Mouse (Mus musculus) intestine, embryonic 14.5 days (tissue): ENCODE data around the gene Fbxw21. TPM values are rescaled to one million over a fixed set of nuclear protein-coding genes. Genes with fewer than 3 reads are reported as not detected.

Source experiments
- ATAC-seq: fragments of 200-750 bp; cut with Nextera tagmentation; replicated peaks from 2 replicates; pipeline ENCODE4 v1.8.0; 2017; ENCODE audit warnings: low read depth, moderate number of reproducible peaks, moderate TSS enrichment, moderate library complexity; ENCODE audit not compliant: low FRiP score, low TSS enrichment
- DNase-seq: peaks from one replicate; pipeline ENCODE4 v3.0.0-alpha.2; 2018; ENCODE audit warnings: low spot score
- H3K27ac ChIP-seq: fragments of 300-500 bp; sonication (generic); 2 replicates; pipeline ENCODE4 v1.5.1; 2014; ENCODE audit warnings: low read depth, mild to moderate bottlenecking, control low read depth
- H3K27me3 ChIP-seq: fragments of 300-500 bp; sonication (generic); replicated peaks from 2 replicates; pipeline ENCODE4 v1.6.1; 2014; ENCODE audit warnings: low read length, control low read depth; ENCODE audit not compliant: control insufficient read depth, insufficient read depth
- H3K36me3 ChIP-seq: fragments of 300-500 bp; sonication (generic); 2 replicates; pipeline ENCODE4 v1.6.1; 2014; ENCODE audit warnings: low read length, control low read depth; ENCODE audit not compliant: control insufficient read depth, insufficient read depth
- H3K4me1 ChIP-seq: fragments of 300-500 bp; sonication (generic); replicated peaks from 2 replicates; pipeline ENCODE4 v1.6.1; 2014; ENCODE audit warnings: low read length, control low read depth, mixed read lengths; ENCODE audit not compliant: control insufficient read depth, insufficient read depth
- H3K4me2 ChIP-seq: fragments of 300-500 bp; sonication (generic); 2 replicates; pipeline ENCODE4 v1.6.1; 2014; ENCODE audit warnings: low read length
- H3K4me3 ChIP-seq: fragments of 300-500 bp; sonication (generic); 2 replicates; pipeline ENCODE4 v1.5.1; 2014; ENCODE audit warnings: low read depth, low read length, control low read depth, mixed read lengths
- H3K9ac ChIP-seq: fragments of 300-500 bp; sonication (generic); 2 replicates; pipeline ENCODE4 v1.6.1; 2014; ENCODE audit warnings: mild to moderate bottlenecking, low read length
- H3K9me3 ChIP-seq: fragments of 300-500 bp; sonication (generic); 2 replicates; pipeline ENCODE4 v1.6.1; 2016; ENCODE audit warnings: low read length, control low read depth; ENCODE audit not compliant: control insufficient read depth
- WGBS: fragments of 180-500 bp; shearing (Covaris S2); extraction: QIAGEN DNeasy Blood & Tissue Kit; methylation state at CpG from one replicate; pipeline ENCODE4 v1.1.7; 2014; 5-methylcytosine and 5-hydroxymethylcytosine counted together
- polyA plus RNA-seq: library from polyadenylated mRNA; unstranded; fragments of >200 nt; fragmentation: Nextera tagmentation; extraction: Ambion mirVana; gene quantifications from 2 replicates; pipeline ENCODE4 v1.2.1, GENCODE M21; 2014

Gene Fbxw21
- polyA plus RNA-seq, 1 experiment from 2014 or later, result not detected

DNA sequence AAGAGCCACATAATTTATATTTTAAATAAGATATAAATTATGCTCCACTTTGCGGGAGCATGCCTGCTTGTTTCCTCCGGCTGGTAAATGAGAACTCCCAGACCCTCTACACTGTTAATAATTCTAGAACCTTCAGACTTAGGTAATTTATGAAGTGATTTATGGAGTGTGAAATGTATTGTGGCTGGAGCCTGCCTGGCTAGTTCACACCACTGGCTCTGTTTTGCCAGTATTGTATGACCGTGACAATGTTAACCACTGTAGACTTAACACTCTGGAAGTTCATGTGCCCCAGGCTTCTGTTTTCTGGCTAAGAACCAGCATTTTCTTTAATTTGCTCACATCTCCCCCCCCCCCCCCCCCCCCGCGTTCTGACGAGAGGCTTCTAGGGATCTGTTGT lies 54.5 kb downstream of the Fbxw21 start:
- Histone ChIP-seq H3K27ac (no peak overlapping the region), H3K4me3 (no peak overlapping the region), H3K27me3 (no peaks in the 10 kb centered on the region), H3K4me2 (no peak overlapping the region), H3K9me3 (no peaks in the 10 kb centered on the region), H3K4me1 (no peaks in the 10 kb centered on the region), H3K9ac (no peak overlapping the region), H3K36me3 (peaks cover 82% of the 10 kb centered on the region)
- ATAC-seq (no peak), DNase-seq (no peak)
- 58% methylated on average over 5 of the region's 6 CpGs for WGBS

DNA sequence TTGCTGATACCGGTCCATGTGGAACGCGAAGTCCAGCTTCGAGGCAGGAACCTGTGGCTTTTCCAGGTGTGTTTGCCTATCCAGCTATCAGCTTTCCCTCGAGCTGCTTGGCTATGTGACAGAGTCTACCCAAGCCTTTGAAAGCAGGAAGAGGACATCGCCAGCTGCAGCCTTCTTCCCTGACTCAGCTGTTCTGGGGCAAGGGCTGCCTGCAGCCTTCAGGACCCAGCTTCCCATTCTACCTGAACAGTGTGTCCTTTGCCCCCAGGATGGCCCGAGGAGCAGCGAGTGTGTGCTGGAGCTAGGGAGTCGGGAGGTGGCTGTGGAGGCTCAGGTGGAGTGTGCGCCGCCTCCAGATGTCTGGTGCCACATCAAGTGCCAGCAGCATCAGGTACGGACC lies 56.2 kb downstream of the Fbxw21 start:
- WGBS, result 92% methylated on average over 12 of the region's 12 CpGs

DNA sequence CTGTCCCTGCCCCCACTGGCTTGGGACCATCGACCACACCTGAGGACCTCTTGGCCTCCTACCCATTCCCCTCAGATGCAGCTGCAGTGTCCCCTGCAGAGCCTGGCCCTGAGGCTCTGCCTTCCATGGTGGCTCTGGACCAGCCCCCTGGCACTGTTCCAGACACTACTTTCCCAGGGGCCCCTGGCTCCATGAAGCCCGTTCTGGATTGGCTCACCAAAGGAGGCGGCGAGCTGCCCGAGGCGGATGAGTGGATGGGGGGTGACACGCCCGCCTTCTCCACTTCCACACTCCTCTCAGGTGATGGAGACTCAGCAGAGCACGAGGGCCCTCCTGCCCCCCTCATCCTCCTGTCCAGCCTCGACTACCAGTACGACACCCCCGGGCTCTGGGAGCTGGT lies 56.8 kb downstream of the Fbxw21 start:
- 74% methylated on average over 12 of the region's 12 CpGs for WGBS
- Histone ChIP-seq H3K27ac (no peak overlapping the region), H3K4me1 (no peaks in the 10 kb centered on the region)

More for the DNA sequence above, 56.2 kb downstream of the Fbxw21 start:
- Histone ChIP-seq H3K36me3 (peaks cover 75% of the 10 kb centered on the region), H3K9me3 (no peaks in the 10 kb centered on the region), H3K27ac (no peak overlapping the region), H3K4me1 (no peaks in the 10 kb centered on the region), H3K9ac (no peak overlapping the region), H3K27me3 (no peaks in the 10 kb centered on the region), H3K4me3 (no peak overlapping the region), H3K4me2 (no peak overlapping the region)
- ATAC-seq (no peak), DNase-seq (no peak)

DNA sequence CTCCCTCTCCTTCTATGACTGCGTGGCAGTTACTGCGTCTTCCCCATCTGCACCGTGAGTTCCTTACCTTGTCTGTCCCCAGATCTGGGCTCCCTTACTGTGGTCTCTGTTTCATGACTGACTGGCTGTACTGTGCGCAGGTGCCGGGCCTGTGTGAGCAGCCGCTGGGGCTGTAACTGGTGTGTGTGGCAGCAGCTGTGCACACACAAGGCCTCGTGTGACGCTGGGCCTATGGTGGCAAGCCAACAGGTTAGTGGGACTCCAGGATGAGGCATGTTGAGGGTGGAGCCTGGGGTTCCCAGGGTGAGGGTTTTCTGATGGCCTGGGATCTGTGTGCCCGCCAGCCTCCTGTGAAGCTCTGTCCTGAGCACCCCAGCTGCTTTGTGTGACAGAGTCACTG lies 57.8 kb downstream of the Fbxw21 start:
- Histone ChIP-seq H3K9me3 (no peaks in the 10 kb centered on the region), H3K4me2 (no peak overlapping the region), H3K9ac (no peak overlapping the region), H3K4me1 (peaks cover 5% of the 10 kb centered on the region), H3K27me3 (no peaks in the 10 kb centered on the region), H3K27ac (no peak overlapping the region), H3K4me3 (no peak overlapping the region), H3K36me3 (peaks cover 68% of the 10 kb centered on the region)
- ATAC-seq, result no peak
- 90% methylated on average over 9 of the region's 9 CpGs for WGBS
- DNase-seq, result no peak

More for the DNA sequence above, 56.8 kb downstream of the Fbxw21 start:
- ATAC-seq (no peak), DNase-seq (no peak)
- Histone ChIP-seq H3K27me3 (no peaks in the 10 kb centered on the region), H3K4me3 (no peak overlapping the region), H3K36me3 (peaks cover 75% of the 10 kb centered on the region), H3K4me2 (no peak overlapping the region), H3K9me3 (no peaks in the 10 kb centered on the region), H3K9ac (no peak overlapping the region)

DNA sequence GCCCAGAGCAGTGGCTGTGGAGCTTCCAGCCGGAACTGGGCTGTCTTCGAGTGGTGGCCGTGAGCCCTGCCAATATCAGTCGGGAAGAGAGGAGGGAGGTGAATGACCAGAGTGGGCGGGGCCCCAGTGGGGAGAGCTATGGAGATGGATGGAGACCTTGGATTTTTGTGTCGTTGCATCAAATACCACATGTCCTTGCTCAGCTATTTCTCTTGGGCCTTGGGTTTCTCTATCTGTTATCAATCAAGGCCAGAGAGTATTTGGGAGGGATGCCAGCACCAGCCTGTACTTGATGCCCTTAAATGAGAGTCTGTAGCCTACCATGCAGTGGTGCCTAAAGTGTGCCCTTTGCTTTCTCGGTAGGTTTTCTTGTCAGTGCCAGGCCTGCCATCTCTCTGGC lies 58.6 kb downstream of the Fbxw21 start:
- ATAC-seq (no peak), DNase-seq (no peak)
- Histone ChIP-seq H3K27me3 (no peaks in the 10 kb centered on the region), H3K4me1 (peaks cover 12% of the 10 kb centered on the region), H3K9me3 (no peaks in the 10 kb centered on the region), H3K36me3 (peaks cover 60% of the 10 kb centered on the region), H3K4me3 (no peak overlapping the region), H3K27ac (no peak overlapping the region), H3K9ac (no peak overlapping the region), H3K4me2 (no peak overlapping the region)
- WGBS, result 67% methylated on average over 7 of the region's 7 CpGs

DNA sequence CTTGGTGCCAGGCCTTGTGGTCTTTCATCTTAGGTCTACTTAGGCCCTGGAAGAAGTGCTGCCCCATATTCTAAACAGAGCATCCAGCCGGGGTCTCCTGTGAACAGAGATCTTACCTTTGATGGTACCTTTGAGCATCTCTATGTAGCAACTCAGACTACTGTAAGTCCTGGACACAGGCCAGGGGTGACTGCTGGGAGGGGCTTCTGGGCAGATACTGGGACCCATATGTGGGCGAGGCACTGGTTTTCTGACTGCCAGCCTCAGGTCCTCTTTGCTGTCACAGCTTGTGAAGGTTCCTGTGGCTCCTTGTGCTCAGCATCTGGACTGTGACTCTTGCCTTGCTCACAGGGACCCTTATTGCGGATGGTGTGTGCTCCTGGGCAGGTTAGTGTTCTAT lies 59.3 kb downstream of the Fbxw21 start:
- H3K4me2 ChIP-seq, result no peak overlapping the region
- DNase-seq, result no peak
- H3K4me1 ChIP-seq, result peaks cover 19% of the 10 kb centered on the region
- no peak overlapping the region for H3K9ac ChIP-seq
- H3K27ac ChIP-seq, result no peak overlapping the region
- H3K36me3 ChIP-seq, result peaks cover 56% of the 10 kb centered on the region
- H3K27me3 ChIP-seq, result no peaks in the 10 kb centered on the region
- ATAC-seq, result no peak
- H3K4me3 ChIP-seq, result no peak overlapping the region
- H3K9me3 ChIP-seq, result no peaks in the 10 kb centered on the region
- 89% methylated on average over 3 of the region's 3 CpGs for WGBS

DNA sequence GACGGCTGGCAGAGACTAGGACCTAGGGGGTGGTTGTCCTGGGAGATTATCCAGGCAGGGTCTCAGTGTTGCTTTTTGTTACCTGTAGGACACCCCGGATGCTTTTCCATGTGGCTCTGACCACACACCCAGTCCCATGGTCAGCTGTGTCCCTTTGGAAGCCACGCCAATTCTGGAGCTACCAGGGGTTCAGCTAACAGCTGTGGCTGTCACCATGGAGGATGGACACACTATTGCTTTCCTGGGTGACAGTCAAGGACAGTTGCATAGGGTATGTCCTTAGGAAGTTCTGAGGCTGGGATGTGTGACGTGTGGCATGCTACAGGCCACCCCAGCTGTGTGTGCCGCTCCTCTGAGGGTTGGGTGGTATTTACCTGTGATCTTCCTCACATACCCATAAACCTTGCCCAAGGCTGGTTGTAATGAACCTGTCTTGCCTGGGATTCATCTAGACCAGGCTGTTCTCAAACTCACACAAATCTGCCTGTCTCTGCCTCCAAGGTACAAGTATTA lies 59.9 kb downstream of the Fbxw21 start:
- no peak overlapping the region for H3K27ac ChIP-seq
- WGBS, result 90% methylated on average over 5 of the region's 5 CpGs
- H3K9me3 ChIP-seq, result no peaks in the 10 kb centered on the region
- no peak overlapping the region for H3K9ac ChIP-seq
- no peaks in the 10 kb centered on the region for H3K27me3 ChIP-seq
- H3K4me1 ChIP-seq, result peaks cover 25% of the 10 kb centered on the region
- H3K4me2 ChIP-seq, result no peak overlapping the region
- ATAC-seq (no peak), DNase-seq (no peak)
- H3K36me3 ChIP-seq, result peaks cover 56% of the 10 kb centered on the region
- no peak overlapping the region for H3K4me3 ChIP-seq

DNA sequence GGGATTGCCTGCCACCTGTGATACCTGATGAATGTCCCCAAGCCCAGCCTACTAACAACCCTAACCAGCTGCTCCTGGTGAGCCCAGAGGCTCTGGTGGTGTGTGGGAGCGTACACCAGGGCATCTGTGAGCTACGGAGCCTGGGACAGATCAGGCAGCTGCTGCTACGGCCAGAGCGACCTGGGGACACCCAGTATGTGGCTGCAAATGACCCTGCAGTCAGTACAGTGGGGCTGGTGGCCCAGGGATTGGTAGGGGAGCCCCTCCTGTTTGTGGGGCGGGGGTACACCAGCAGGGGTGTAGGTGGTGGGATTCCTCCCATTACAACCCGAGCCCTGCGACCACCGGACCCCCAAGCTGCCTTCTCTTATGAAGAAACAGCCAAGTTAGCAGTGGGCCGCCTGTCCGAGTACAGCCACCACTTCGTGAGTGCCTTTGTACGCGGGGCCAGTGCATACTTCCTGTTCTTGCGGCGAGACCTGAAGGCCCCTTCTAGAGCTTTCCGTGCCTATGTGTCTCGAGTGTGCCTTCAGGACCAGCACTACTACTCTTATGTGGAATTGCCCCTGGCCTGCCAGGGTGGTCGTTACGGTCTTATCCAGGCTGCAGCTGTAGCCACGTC lies 61.4 kb downstream of the Fbxw21 start:
- Histone ChIP-seq H3K36me3 (peaks cover 41% of the 10 kb centered on the region), H3K4me1 (peaks cover 32% of the 10 kb centered on the region), H3K9ac (no peak overlapping the region), H3K4me2 (no peak overlapping the region), H3K9me3 (no peaks in the 10 kb centered on the region), H3K4me3 (no peak overlapping the region), H3K27me3 (no peaks in the 10 kb centered on the region), H3K27ac (no peak overlapping the region)
- 87% methylated on average over 20 of the region's 20 CpGs for WGBS
- no peak for DNase-seq
- no peak for ATAC-seq

DNA sequence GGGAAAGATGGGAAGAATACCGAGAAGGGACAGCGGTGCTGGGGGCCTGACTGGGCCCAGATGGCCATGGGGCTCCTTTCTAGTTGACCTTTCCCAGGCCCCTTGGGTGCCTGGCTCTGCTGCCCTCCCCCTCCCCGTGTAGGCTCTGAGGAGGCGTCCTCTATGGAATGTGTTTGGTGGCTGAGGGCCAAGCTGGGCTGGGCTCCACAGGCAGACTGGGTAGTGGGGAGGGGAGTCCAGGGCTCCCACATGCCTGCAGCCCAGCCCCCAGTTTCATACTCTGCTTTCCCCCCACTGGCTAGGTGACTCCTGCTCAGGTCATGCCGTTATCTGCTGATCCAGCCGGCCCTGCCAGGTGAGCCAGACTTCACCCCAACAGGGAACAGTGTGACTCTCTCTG lies 62.9 kb downstream of the Fbxw21 start:
- Histone ChIP-seq H3K27ac (peak overlapping the region; percentile 100), H3K9me3 (no peaks in the 10 kb centered on the region), H3K4me3 (no peak overlapping the region), H3K36me3 (peaks cover 35% of the 10 kb centered on the region), H3K4me2 (peak overlapping the region; percentile 75), H3K9ac (peak overlapping the region; percentile 18; the same call in 1 of the 2 replicates), H3K27me3 (no peaks in the 10 kb centered on the region), H3K4me1 (peaks cover 41% of the 10 kb centered on the region)
- 27% methylated on average over 5 of the region's 6 CpGs for WGBS
- no peak for ATAC-seq
- no peak for DNase-seq
